Mouse (Mus musculus): ENCODE results near the gene Rims4. TPM values are rescaled to one million over a fixed set of nuclear protein-coding genes. Genes with fewer than 3 reads are reported as not detected.

The Rims4 gene
- total RNA-seq, 4 experiments from 2014 or later, result 64.3 to 72.1 (median 69.3) TPM

Other genes starting within 250 kb of the Rims4 start
- gene Ada, start 168.4 kb downstream of the Rims4 start, total RNA-seq (2022), result 1 to 10 TPM; 1.4 to 2.0 (median 1.5) TPM
- under 1 TPM in 1 of 4 experiments, not detected in 3; 0.18 TPM for gene Ccn5, start 97.8 kb downstream of the Rims4 start, total RNA-seq (2022)
- gene Kcnk15, start 65.0 kb downstream of the Rims4 start, total RNA-seq (2022), result under 1 TPM; 0.19 to 0.27 (median 0.25) TPM
- gene Ywhab, start 76.3 kb upstream of the Rims4 start, total RNA-seq (2022), result 100 to 1,000 TPM; 427 to 461 (median 444) TPM
- 1 to 10 TPM in 1 of 4 experiments, under 1 TPM in 3; 0.75 to 1.9 (median 0.95) TPM for gene Pabpc1l, start 106.8 kb upstream of the Rims4 start, total RNA-seq (2022)
- 10 to 100 TPM; 31.7 to 37.5 (median 34.1) TPM for gene Stk4, start 151.6 kb upstream of the Rims4 start, total RNA-seq (2022)
- gene Tomm34, start 152.5 kb upstream of the Rims4 start, total RNA-seq (2022), result 10 to 100 TPM; 76.6 to 84.5 (median 81.5) TPM